Mouse (Mus musculus) midbrain, embryonic 13.5 days (tissue): ENCODE results near the gene Dmd. TPM values are rescaled to one million over a fixed set of nuclear protein-coding genes. Genes with fewer than 3 reads are reported as not detected.

Source experiments
- ATAC-seq: fragments of 200-750 bp; cut with Nextera tagmentation; 2 replicates; pipeline ENCODE4 v1.8.0; 2017; ENCODE audit warnings: mild to moderate bottlenecking, moderate TSS enrichment, moderate library complexity
- H3K27ac ChIP-seq: fragments of 300-500 bp; sonication (generic); 2 replicates; pipeline ENCODE4 v1.5.1; 2015; ENCODE audit warnings: inconsistent platforms, mild to moderate bottlenecking, moderate library complexity
- H3K27me3 ChIP-seq: fragments of 300-500 bp; sonication (generic); 2 replicates; pipeline ENCODE4 v1.6.1; 2015; ENCODE audit warnings: mild to moderate bottlenecking, inconsistent platforms
- H3K36me3 ChIP-seq: fragments of 300-500 bp; sonication (generic); 2 replicates; pipeline ENCODE4 v1.6.1; 2015; ENCODE audit warnings: mild to moderate bottlenecking, inconsistent platforms
- H3K4me1 ChIP-seq: fragments of 300-500 bp; sonication (generic); replicated peaks from 2 replicates; pipeline ENCODE4 v1.6.1; 2015; ENCODE audit warnings: inconsistent platforms
- H3K4me2 ChIP-seq: fragments of 300-500 bp; sonication (generic); replicated peaks from 2 replicates; pipeline ENCODE4 v1.6.1; 2015; ENCODE audit warnings: moderate library complexity, mild to moderate bottlenecking, inconsistent platforms
- H3K4me3 ChIP-seq: fragments of 300-500 bp; sonication (generic); replicated peaks from 2 replicates; pipeline ENCODE4 v1.5.1; 2015; ENCODE audit warnings: mild to moderate bottlenecking, inconsistent platforms
- H3K9ac ChIP-seq: fragments of 300-500 bp; sonication (generic); replicated peaks from 2 replicates; pipeline ENCODE4 v1.6.1; 2015; ENCODE audit warnings: mild to moderate bottlenecking, inconsistent platforms
- H3K9me3 ChIP-seq: fragments of 300-500 bp; sonication (generic); 2 replicates; pipeline ENCODE4 v1.6.1; 2016; ENCODE audit warnings: mild to moderate bottlenecking, inconsistent platforms
- WGBS: fragments of 180-500 bp; shearing (Covaris S2); methylation state at CpG from one replicate; pipeline ENCODE4 v1.1.7; 2015; 5-methylcytosine and 5-hydroxymethylcytosine counted together
- polyA plus RNA-seq: library from polyadenylated mRNA; unstranded; fragments of >200 nt; fragmentation: Nextera tagmentation; extraction: Ambion mirVana; gene quantifications from 2 replicates; pipeline ENCODE4 v1.2.1, GENCODE M21; 2015

Gene Dmd
- polyA plus RNA-seq, 1 experiment from 2014 or later: 18.8 TPM

- ATAC-seq: no peak
Measured at GRCm38 (mm10) chrX:84878125-84878524, 1929.5 kb downstream of the Dmd start.

GRCm38 (mm10) chrX:84932715-84933473, 1984.2 kb downstream of the Dmd start:
- H3K9ac ChIP-seq: no peak overlapping the region
- no peak overlapping the region for H3K27ac ChIP-seq
- no peaks in the 10 kb centered on the region for H3K27me3 ChIP-seq
- H3K4me2 ChIP-seq: no peak overlapping the region
- 80% methylated on average over 10 of the region's 10 CpGs for WGBS
- no peaks in the 10 kb centered on the region for H3K4me1 ChIP-seq
- ATAC-seq: no peak
- no peaks in the 10 kb centered on the region for H3K9me3 ChIP-seq
- H3K4me3 ChIP-seq: no peak overlapping the region
- no peaks in the 10 kb centered on the region for H3K36me3 ChIP-seq

More at GRCm38 (mm10) chrX:84878125-84878524, 1929.5 kb downstream of the Dmd start:
- Histone ChIP-seq H3K9ac (no peak overlapping the region), H3K4me2 (no peak overlapping the region), H3K9me3 (no peaks in the 10 kb centered on the region), H3K27me3 (no peaks in the 10 kb centered on the region), H3K4me3 (no peak overlapping the region), H3K27ac (no peak overlapping the region), H3K4me1 (no peaks in the 10 kb centered on the region), H3K36me3 (no peaks in the 10 kb centered on the region)
- 56% methylated on average over 3 of the region's 3 CpGs for WGBS

- Histone ChIP-seq H3K27ac (no peak overlapping the region), H3K4me1 (no peaks in the 10 kb centered on the region), H3K9me3 (no peaks in the 10 kb centered on the region), H3K36me3 (no peaks in the 10 kb centered on the region), H3K9ac (no peak overlapping the region), H3K27me3 (no peaks in the 10 kb centered on the region), H3K4me3 (no peak overlapping the region), H3K4me2 (no peak overlapping the region)
- WGBS: 89% methylated on average over 5 of the region's 5 CpGs
- ATAC-seq: no peak
Measured at GRCm38 (mm10) chrX:84960557-84960956, 2011.9 kb downstream of the Dmd start.

GRCm38 (mm10) chrX:84960972-84961371, 2012.3 kb downstream of the Dmd start:
- H3K4me3 ChIP-seq: no peak overlapping the region
- no peaks in the 10 kb centered on the region for H3K9me3 ChIP-seq
- H3K27me3 ChIP-seq: no peaks in the 10 kb centered on the region
- no peak for ATAC-seq
- H3K4me2 ChIP-seq: no peak overlapping the region
- no peak overlapping the region for H3K9ac ChIP-seq
- WGBS: 89% methylated on average over 6 of the region's 6 CpGs
- no peak overlapping the region for H3K27ac ChIP-seq
- H3K36me3 ChIP-seq: no peaks in the 10 kb centered on the region
- no peaks in the 10 kb centered on the region for H3K4me1 ChIP-seq

- Histone ChIP-seq H3K9me3 (no peaks in the 10 kb centered on the region), H3K27me3 (no peaks in the 10 kb centered on the region), H3K4me2 (no peak overlapping the region), H3K27ac (no peak overlapping the region), H3K9ac (no peak overlapping the region), H3K4me1 (no peaks in the 10 kb centered on the region), H3K36me3 (no peaks in the 10 kb centered on the region), H3K4me3 (no peak overlapping the region)
- no peak for ATAC-seq
Measured at GRCm38 (mm10) chrX:85008304-85008703, 2059.6 kb downstream of the Dmd start.

- Histone ChIP-seq H3K4me2 (no peak overlapping the region), H3K27me3 (no peaks in the 10 kb centered on the region; the same call in 1 of the 2 replicates), H3K27ac (no peak overlapping the region), H3K9ac (no peak overlapping the region), H3K4me1 (no peaks in the 10 kb centered on the region), H3K36me3 (no peaks in the 10 kb centered on the region), H3K9me3 (no peaks in the 10 kb centered on the region), H3K4me3 (no peak overlapping the region)
- ATAC-seq: no peak
- WGBS: 39% methylated on average over 8 of the region's 8 CpGs
Measured at GRCm38 (mm10) chrX:85041466-85042058, 2092.9 kb downstream of the Dmd start.

- H3K4me1 ChIP-seq: no peaks in the 10 kb centered on the region
- ATAC-seq: no peak
- 88% methylated on average over 9 of the region's 9 CpGs for WGBS
Measured at GRCm38 (mm10) chrX:85046631-85047030, 2098.0 kb downstream of the Dmd start.

GRCm38 (mm10) chrX:85048141-85049110, 2099.8 kb downstream of the Dmd start:
- no peaks in the 10 kb centered on the region for H3K36me3 ChIP-seq
- H3K27me3 ChIP-seq: peaks cover 3% of the 10 kb centered on the region; the same call in 1 of the 2 replicates
- no peaks in the 10 kb centered on the region for H3K4me1 ChIP-seq
- H3K9me3 ChIP-seq: no peaks in the 10 kb centered on the region
- peak overlapping the region; percentile 51 for H3K4me3 ChIP-seq
- H3K4me2 ChIP-seq: peak overlapping the region; percentile 72
- peak; percentile 93 for ATAC-seq
- no peak overlapping the region for H3K27ac ChIP-seq
- WGBS: 29% methylated on average over 47 of the region's 47 CpGs
- peak overlapping the region; percentile 65 for H3K9ac ChIP-seq

More at GRCm38 (mm10) chrX:85046631-85047030, 2098.0 kb downstream of the Dmd start:
- H3K4me3 ChIP-seq: no peak overlapping the region
- H3K4me2 ChIP-seq: no peak overlapping the region
- H3K27me3 ChIP-seq: peaks cover 3% of the 10 kb centered on the region; the same call in 1 of the 2 replicates
- no peaks in the 10 kb centered on the region for H3K9me3 ChIP-seq
- H3K36me3 ChIP-seq: no peaks in the 10 kb centered on the region
- no peak overlapping the region for H3K27ac ChIP-seq
- H3K9ac ChIP-seq: no peak overlapping the region

- Histone ChIP-seq H3K4me2 (peak overlapping the region; percentile 72), H3K36me3 (no peaks in the 10 kb centered on the region), H3K9ac (no peak overlapping the region), H3K4me3 (peak overlapping the region; percentile 51; the same call in 1 of the 2 replicates), H3K27me3 (peaks cover 3% of the 10 kb centered on the region; the same call in 1 of the 2 replicates), H3K4me1 (no peaks in the 10 kb centered on the region), H3K9me3 (no peaks in the 10 kb centered on the region), H3K27ac (no peak overlapping the region)
- ATAC-seq: no peak
- WGBS: 38% methylated on average over 3 of the region's 3 CpGs
Measured at GRCm38 (mm10) chrX:85049593-85049992, 2100.9 kb downstream of the Dmd start.

GRCm38 (mm10) chrX:85073602-85074001, 2124.9 kb downstream of the Dmd start:
- Histone ChIP-seq H3K27ac (no peak overlapping the region), H3K27me3 (no peaks in the 10 kb centered on the region), H3K36me3 (no peaks in the 10 kb centered on the region), H3K4me2 (no peak overlapping the region), H3K9ac (no peak overlapping the region), H3K4me3 (no peak overlapping the region), H3K9me3 (no peaks in the 10 kb centered on the region), H3K4me1 (no peaks in the 10 kb centered on the region)
- no peak for ATAC-seq
- WGBS: 74% methylated on average over 4 of the region's 4 CpGs

- 56% methylated on average over 1 of the region's 1 CpGs for WGBS
- Histone ChIP-seq H3K27ac (no peak overlapping the region), H3K9ac (no peak overlapping the region), H3K4me1 (no peaks in the 10 kb centered on the region), H3K36me3 (no peaks in the 10 kb centered on the region), H3K27me3 (no peaks in the 10 kb centered on the region), H3K4me3 (no peak overlapping the region), H3K9me3 (no peaks in the 10 kb centered on the region), H3K4me2 (no peak overlapping the region)
- no peak for ATAC-seq
Measured at GRCm38 (mm10) chrX:85076845-85077244, 2128.2 kb downstream of the Dmd start.

- Histone ChIP-seq H3K27me3 (no peaks in the 10 kb centered on the region), H3K9ac (no peak overlapping the region), H3K27ac (no peak overlapping the region), H3K9me3 (no peaks in the 10 kb centered on the region), H3K36me3 (no peaks in the 10 kb centered on the region), H3K4me3 (no peak overlapping the region), H3K4me1 (no peaks in the 10 kb centered on the region), H3K4me2 (no peak overlapping the region)
- ATAC-seq: no peak
- 37% methylated on average over 1 of the region's 1 CpGs for WGBS
Measured at GRCm38 (mm10) chrX:85077605-85078004, 2128.9 kb downstream of the Dmd start.
